Mouse (Mus musculus) right cerebral cortex, postnatal 36 days (tissue): Measurements from ENCODE around the gene Efna4.

Experiments
- DNase-seq, 2 experiments: peaks; one replicate each; pipeline ENCODE4 v3.0.0; 2022; ENCODE audit warnings: low spot score in 2 of 2, mixed read lengths in 1 of 2

Efna4 gene

DNA sequence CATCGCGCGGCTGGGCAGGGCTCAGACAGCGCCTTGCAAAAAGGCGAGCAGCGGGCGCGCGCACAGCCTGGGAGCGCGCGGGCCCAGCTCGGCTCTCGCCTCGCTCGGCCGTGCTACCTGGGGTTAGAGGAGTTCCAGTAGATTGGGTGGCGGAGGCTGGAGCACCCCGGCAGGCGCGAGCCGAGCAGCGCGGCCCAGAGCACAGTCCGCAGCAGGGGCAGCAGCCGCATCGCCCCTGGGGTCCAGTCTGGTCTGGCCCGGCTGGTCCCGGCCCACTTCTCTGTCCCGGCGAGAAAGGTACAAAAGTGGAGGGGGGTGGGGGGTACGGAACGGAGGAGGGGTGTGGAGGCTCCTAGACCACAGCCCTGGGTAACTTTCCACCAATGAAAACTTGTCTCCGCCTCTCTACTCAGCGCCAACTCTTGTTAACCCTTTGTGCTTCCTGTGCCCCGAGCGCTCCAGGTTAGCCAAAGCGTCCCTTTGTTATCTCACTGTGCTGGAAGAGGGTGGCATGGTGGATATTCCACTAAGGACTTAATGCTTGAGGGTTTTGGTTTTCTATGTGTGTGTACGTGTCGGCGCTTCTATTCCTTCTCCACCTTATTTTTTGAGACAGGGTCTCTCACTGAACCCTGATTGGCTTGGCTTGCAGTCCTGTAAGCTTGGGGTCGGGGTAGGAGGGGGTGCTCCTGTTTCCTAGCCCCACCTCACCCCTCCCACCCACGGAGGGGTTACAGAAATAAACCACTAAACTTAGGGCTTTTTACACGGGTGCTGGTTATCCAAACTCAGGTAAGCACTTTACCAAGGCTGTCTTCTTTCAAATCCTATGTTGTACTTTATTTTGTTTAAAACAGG is at the start of gene Efna4:
Efna4 (minus strand) TSS at position 308 of the 858 bp plus-strand sequence.
- no peak for DNase-seq

DNA sequence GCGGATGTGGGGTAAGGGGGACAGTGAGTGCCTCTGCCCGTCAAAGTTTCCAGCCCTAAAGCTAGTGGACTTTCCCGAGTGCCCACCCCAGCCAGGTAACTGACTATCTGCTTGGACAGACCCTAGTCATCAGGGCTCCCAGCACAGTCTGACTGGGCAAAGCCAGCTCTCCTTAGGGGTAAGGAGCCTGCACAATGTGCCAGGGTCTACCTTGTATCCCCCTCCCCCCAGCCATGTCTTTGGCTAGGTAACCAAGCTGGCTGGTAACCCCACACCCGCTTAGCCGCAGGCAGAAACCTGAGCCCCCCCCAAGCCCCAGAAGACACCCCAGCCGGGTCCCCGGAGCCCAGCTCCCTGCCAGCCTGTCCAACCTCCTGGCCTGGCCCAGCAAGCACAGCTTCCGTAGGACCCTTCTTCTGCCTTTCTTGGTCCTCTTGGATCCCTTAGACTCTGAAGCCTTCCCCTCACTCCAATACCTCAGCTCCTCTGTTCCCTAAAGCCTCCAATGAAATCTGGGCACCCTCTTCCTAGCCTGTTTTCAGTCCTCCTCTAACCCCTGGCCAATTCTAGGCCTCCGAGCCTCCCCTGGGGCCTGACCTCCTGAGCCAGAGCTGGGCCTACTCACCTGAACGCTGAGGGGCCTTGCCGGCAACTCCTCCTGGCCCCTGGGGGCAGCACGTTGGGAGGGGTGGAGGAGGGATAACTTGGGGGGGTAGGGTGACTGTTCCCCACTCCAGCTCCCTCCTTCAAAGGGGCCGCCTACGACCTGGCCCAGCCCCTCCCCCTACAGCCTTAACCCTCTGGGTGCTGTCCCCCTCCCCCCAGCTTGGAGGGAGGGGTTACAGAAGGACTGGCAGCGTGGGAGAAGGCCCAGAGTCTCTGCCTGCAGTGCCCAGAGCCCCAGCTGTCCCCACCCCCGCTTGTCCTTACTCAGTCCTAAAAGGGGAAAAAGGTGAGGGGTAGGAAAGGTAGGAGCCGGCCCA is 48.9 kb upstream of the Efna4 start:
- no peak for DNase-seq

GRCm38 (mm10) chr3:89385451-89385850 is 47.6 kb upstream of the Efna4 start:
- DNase-seq = no peak

DNA sequence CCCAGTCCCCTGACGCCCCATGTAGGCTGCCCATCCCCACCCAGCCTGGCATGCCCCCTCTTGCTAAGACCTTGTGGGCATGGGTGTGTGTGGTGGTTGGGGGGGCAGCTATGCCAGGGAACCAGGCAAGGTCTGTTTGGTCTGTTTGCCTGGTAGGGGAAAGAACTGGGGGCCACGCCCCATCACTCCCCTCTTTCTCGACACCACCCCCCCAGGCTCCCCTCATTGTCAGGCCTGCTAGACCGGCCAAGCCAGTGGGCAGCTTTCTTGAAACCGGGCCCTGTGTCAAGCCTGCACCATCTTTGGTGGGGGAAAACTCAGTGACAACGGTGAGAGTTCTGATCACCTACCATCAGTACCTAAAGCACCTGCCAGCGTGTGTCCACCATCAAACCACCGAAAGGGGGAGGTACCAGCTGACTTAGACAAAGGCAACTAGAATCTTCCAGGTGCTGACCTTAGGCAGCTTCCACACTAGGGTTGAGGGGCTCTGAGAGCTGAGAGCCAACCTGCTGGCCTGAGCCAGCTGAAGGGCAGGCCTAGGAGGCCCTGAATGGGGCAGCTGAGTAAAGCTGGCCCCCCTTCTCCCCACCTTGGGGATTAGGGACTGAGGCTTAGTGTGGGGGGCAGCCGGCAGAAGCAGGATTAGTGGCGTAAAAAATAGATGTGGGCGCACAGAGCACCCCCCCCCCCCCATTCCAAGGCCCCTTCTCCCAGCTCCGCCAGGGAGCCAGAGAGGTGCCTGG is 46.7 kb upstream of the Efna4 start:
- DNase-seq = no peak

DNA sequence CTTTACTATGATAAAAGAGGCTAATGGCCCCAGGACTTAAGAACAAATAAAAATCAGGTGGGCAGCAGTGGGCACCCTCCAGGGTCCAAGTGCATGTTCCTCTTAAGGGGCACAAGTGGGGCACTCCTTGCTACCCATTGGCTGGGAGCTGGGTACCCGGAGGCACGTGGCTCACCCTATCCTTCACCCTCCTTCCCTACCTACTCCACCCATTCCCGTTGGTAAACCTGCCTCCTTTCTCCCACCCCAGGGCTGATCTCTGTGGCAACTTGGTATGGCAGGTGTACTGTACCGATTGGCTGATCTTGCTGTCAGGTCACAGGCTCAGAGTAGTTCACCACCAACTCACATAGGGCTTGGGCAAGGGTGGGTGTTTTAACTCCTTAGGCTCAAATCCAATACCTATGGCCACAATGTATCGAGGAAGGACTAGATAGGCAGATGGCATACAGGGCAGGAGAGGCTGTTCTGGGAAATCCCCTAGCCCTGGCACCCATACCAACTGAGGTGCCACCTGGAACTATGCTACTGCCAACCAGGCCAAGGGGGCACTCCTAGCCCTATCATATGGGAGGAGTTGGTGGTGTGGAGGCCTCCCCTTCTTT is 45.9 kb upstream of the Efna4 start:
- no peak for DNase-seq

- no peak for DNase-seq
Observed at GRCm38 (mm10) chr3:89382950-89383349, 45.1 kb upstream of the Efna4 start.

GRCm38 (mm10) chr3:89382033-89382882 is 44.4 kb upstream of the Efna4 start:
- no peak for DNase-seq

- DNase-seq = no peak
Observed at GRCm38 (mm10) chr3:89381233-89381632, 43.4 kb upstream of the Efna4 start.

DNA sequence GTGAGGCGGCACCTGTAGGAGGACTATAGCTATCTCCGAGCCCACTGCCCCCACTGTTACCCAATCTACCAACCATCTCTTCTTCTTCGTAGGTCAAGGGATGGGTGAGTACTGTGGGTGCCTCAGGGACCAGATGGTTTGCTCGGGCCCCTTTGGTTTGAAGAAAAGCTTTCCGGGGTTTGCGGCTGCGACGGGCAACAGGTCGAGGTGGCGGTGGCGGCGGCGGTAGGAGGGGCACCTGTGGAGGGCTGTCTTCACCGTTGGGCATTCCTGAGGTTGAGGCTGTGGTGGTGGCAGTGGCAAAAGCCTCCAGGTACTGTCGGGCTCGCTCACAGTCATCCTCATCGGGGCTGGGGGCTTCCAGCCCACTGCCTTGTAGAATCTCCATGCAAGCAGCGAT is 42.9 kb upstream of the Efna4 start:
- no peak for DNase-seq

- DNase-seq = no peak
Observed at GRCm38 (mm10) chr3:89380291-89380690, 42.5 kb upstream of the Efna4 start.

DNA sequence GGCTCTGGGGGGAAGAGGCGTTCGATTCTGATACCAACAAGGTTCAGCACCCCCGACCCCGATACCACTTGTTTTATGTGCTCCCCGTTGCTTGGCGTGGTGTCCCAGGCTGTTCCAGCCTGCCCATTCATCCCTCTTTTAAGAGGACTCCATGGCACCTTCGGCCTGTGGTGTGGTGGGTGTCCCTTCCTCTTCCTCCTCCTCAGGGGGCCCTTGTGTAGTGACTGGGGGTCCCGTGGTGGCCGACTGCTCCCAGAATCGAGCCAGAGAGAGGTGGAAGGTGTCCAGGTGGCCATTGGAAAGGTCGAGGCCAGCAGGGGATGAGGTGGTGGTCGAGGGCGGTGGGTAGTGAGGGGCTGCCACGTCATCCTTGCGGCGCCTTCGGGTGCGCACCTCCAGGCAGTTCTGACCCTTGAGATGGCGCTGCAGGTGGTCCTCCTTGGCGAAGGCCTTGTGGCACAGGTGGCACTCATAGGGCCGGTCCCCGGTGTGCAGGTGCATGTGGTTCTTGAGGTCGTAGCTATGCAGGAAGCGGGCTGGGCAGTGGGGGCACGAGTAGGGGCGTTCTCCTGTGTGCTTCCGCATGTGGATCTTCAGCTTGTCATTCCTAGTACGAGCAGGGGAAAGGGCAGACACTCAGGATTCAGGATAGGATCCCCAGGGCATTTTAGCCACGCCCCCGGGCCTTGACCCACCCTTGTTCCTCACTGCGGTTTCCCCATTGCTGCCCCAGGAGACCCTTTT is 41.7 kb upstream of the Efna4 start:
- DNase-seq = no peak

- peak in 1 of 2 experiments; percentile 49 for DNase-seq
Observed at GRCm38 (mm10) chr3:89378394-89379067, 40.7 kb upstream of the Efna4 start.

DNA sequence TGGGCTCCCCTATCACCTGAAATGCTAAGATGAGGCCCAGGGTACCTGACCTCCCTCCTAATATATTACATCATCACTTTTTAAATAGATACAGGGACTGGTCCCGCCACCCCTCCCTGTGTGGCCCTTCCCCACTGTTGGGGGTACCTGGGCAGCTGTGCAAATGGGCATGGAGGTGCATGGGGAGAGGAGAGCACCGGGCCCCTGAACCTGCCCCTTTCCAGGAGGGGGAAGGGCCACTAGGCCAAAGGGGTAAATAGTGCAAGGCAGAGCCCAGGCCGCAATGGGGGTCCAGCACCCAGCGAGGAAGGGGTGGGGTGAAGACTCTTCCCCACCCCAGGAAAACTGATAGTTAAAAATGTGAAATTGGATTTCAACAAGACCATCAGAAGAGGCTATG is 40.0 kb upstream of the Efna4 start:
- no peak for DNase-seq

GRCm38 (mm10) chr3:89373581-89374231 is 35.9 kb upstream of the Efna4 start:
- DNase-seq = no peak

DNA sequence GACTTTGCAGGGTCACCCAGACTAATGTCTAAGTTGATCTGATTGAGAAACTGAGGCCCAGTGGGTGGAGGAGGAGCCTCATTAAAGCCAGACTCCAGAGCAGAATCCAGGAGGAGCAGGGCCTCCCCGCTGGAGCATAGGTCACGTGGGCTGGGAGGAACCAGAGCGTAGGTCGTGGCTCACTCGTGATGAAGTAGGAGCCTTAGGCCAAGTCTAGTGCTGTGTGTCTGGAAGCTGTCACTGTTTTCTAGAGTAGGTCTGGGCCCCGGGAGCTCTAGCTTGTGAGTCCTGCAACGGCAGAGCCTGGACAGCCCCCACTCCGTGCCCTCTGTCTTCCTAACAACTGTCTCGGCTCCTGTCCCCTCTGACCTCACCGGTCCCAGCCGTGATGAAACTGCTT is 29.5 kb upstream of the Efna4 start:
- DNase-seq = no peak

- no peak for DNase-seq
Observed at GRCm38 (mm10) chr3:89365486-89366414, 27.9 kb upstream of the Efna4 start.

DNA sequence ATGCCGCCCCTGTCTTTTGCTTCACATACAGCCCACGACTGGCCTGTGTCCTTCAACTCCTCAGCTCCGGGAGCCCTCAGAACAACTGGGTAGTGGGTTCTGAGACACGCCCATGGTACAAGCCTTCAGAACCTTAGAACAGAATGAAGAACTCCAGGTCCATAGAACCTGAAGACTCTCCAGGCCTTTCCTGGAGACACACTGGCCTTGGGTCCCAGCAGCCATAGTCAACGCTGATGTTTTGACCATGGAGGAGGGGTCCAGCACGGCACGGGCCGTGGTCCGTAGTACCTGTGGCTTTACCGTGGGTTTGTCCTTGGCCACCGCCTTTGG is 27.3 kb upstream of the Efna4 start, which contains the start of gene Dcst1:
Dcst1 (minus strand) TSS at position 101 of the 333 bp plus-strand sequence.
- DNase-seq = no peak

DNA sequence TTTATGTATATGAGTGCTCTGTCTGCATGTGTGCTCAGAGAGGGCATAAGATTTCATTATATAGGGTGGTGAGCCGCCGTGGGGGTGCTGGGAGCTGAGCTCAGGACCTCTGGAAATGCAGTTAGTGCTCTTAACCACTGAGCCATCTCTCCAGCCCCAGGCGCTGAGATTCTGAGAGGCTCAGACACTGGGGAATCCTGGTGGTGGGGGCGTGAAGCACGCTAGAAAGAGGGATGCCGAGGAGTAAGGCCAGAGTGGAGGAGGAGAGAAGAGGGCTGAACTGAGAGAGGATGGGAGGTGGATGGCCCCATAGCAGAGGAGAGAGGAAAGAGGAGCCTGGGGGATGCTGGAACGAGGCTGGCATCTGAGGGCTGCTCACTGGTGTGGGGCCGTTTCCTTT is 26.8 kb upstream of the Efna4 start:
- DNase-seq = no peak
